Mouse (Mus musculus) limb, embryonic 14.5 days (tissue): ENCODE data around the gene Cox5a. TPM values are rescaled to one million over a fixed set of nuclear protein-coding genes. Genes with fewer than 3 reads are reported as not detected.

Source experiments
- ATAC-seq: fragments of 200-750 bp; cut with Nextera tagmentation; 2 replicates; pipeline ENCODE4 v1.8.0; 2017; ENCODE audit warnings: low read depth, moderate number of reproducible peaks, moderate TSS enrichment; ENCODE audit not compliant: low FRiP score
- DNase-seq: peaks from one replicate; pipeline ENCODE4 v3.0.0-alpha.2; 2015; ENCODE audit warnings: low spot score
- H3K27ac ChIP-seq: fragments of 300-500 bp; sonication (generic); replicated peaks from 2 replicates; pipeline ENCODE4 v1.5.1; 2014; ENCODE audit warnings: low read depth, mild to moderate bottlenecking, low read length, moderate library complexity, mixed read lengths
- H3K27me3 ChIP-seq: fragments of 300-500 bp; sonication (generic); 2 replicates; pipeline ENCODE4 v1.6.1; 2014; ENCODE audit warnings: low read length, mixed read lengths; ENCODE audit not compliant: control insufficient read depth, insufficient read depth
- H3K36me3 ChIP-seq: fragments of 300-500 bp; sonication (generic); 2 replicates; pipeline ENCODE4 v1.6.1; 2014; ENCODE audit warnings: mild to moderate bottlenecking, low read length, moderate library complexity, mixed read lengths; ENCODE audit not compliant: control insufficient read depth, insufficient read depth
- H3K4me1 ChIP-seq: fragments of 300-500 bp; sonication (generic); 2 replicates; pipeline ENCODE4 v1.6.1; 2014; ENCODE audit warnings: antibody characterized with exemption, low read length, mixed read lengths; ENCODE audit not compliant: control insufficient read depth, insufficient read depth
- H3K4me2 ChIP-seq: fragments of 300-500 bp; sonication (generic); replicated peaks from 2 replicates; pipeline ENCODE4 v1.6.1; 2014; ENCODE audit warnings: low read depth, mild to moderate bottlenecking, low read length, moderate library complexity; ENCODE audit not compliant: severe bottlenecking
- H3K4me3 ChIP-seq: fragments of 300-500 bp; sonication (generic); replicated peaks from 2 replicates; pipeline ENCODE4 v1.5.1; 2014; ENCODE audit warnings: low read length
- H3K9ac ChIP-seq: fragments of 300-500 bp; sonication (generic); 2 replicates; pipeline ENCODE4 v1.6.1; 2014; ENCODE audit warnings: mild to moderate bottlenecking, low read depth, low read length, moderate library complexity; ENCODE audit not compliant: severe bottlenecking
- H3K9me3 ChIP-seq: fragments of 300-500 bp; sonication (generic); 2 replicates; pipeline ENCODE4 v1.6.1; 2016; ENCODE audit warnings: low read length; ENCODE audit not compliant: control insufficient read depth
- POLR2A ChIP-seq: fragments of 200-500 bp; IDR thresholded peaks from 2 replicates; pipeline ENCODE4 v1.8.0; 2012; ENCODE audit warnings: inconsistent platforms, mild to moderate bottlenecking, moderate library complexity, borderline replicate concordance; ENCODE audit not compliant: insufficient read depth, insufficient read length; ENCODE audit errors: extremely low read depth
- WGBS: fragments of 180-500 bp; shearing (Covaris S2); extraction: QIAGEN DNeasy Blood & Tissue Kit; methylation state at CpG from one replicate; pipeline ENCODE4 v1.1.7; 2014; 5-methylcytosine and 5-hydroxymethylcytosine counted together
- polyA plus RNA-seq, 2 experiments: library from polyadenylated mRNA; depleted of rRNA in 1 of 2; stranded (reverse) in 1 of 2; unstranded in 1 of 2; fragments of >200 nt; fragmentation: Nextera tagmentation in 1 of 2; extraction: Ambion mirVana in 1 of 2; gene quantifications; 2 replicates each; pipeline versions ENCODE4 v1.2.1 to v1.2.3; 2012 to 2014

Cox5a gene
- polyA plus RNA-seq, 2 experiments = 168 to 466 TPM

- Histone ChIP-seq H3K36me3 (peaks cover 71% of the 10 kb centered on the region), H3K9ac (no peak overlapping the region), H3K4me1 (peaks cover 6% of the 10 kb centered on the region; the same call in 1 of the 2 replicates), H3K9me3 (no peaks in the 10 kb centered on the region), H3K27me3 (no peaks in the 10 kb centered on the region), H3K4me3 (no peak overlapping the region), H3K4me2 (no peak overlapping the region), H3K27ac (no peak overlapping the region)
- ATAC-seq = no peak
- no peak for DNase-seq
- TF ChIP-seq POLR2A = no peak
- WGBS = 93% methylated on average over 11 of the region's 11 CpGs
These were observed 26.8 kb downstream of the Cox5a start for GRCm38 (mm10) chr9:57547869-57548268.

- peaks cover 6% of the 10 kb centered on the region; the same call in 1 of the 2 replicates for H3K4me1 ChIP-seq
- H3K4me2 ChIP-seq = no peak overlapping the region
- no peak overlapping the region for H3K4me3 ChIP-seq
- DNase-seq = no peak
- no peaks in the 10 kb centered on the region for H3K27me3 ChIP-seq
- no peak overlapping the region for H3K27ac ChIP-seq
- no peak overlapping the region for H3K9ac ChIP-seq
- no peaks in the 10 kb centered on the region for H3K9me3 ChIP-seq
- no peak for ATAC-seq
- WGBS = 96% methylated on average over 4 of the region's 4 CpGs
- peaks cover 59% of the 10 kb centered on the region for H3K36me3 ChIP-seq
- TF ChIP-seq POLR2A = no peak
These were observed 28.1 kb downstream of the Cox5a start for GRCm38 (mm10) chr9:57549186-57549585.

GRCm38 (mm10) chr9:57550126-57550862 lies 29.2 kb downstream of the Cox5a start:
- no peak for TF ChIP-seq POLR2A

GRCm38 (mm10) chr9:57552139-57552887 lies 31.2 kb downstream of the Cox5a start, which contains the start of gene Mpi:
Mpi (minus strand) TSS chr9:57552763.
- Histone ChIP-seq H3K4me3 (peak within 1 kb of the TSS; percentile 61), H3K36me3 (peaks cover 29% of the 10 kb centered on the region), H3K27me3 (no peaks in the 10 kb centered on the region), H3K9me3 (no peaks in the 10 kb centered on the region), H3K27ac (0 out of 2 replicates have a peak within 1 kb of the TSS, but pooled peaks have one; percentile 10), H3K9ac (peak within 1 kb of the TSS; percentile 71), H3K4me1 (peaks cover 6% of the 10 kb centered on the region; the same call in 1 of the 2 replicates), H3K4me2 (peak within 1 kb of the TSS; percentile 75)
- WGBS = under 1% methylated on average over 28 of the region's 28 CpGs
- no peak for TF ChIP-seq POLR2A
- ATAC-seq (peak; percentile 74; the same call in 1 of the 2 replicates), DNase-seq (peak; percentile 71)

More at GRCm38 (mm10) chr9:57550126-57550862, 29.2 kb downstream of the Cox5a start:
- H3K9ac ChIP-seq = no peak overlapping the region
- WGBS = 87% methylated on average over 11 of the region's 11 CpGs
- H3K9me3 ChIP-seq = no peaks in the 10 kb centered on the region
- H3K27me3 ChIP-seq = no peaks in the 10 kb centered on the region
- H3K4me1 ChIP-seq = peaks cover 6% of the 10 kb centered on the region; the same call in 1 of the 2 replicates
- peaks cover 48% of the 10 kb centered on the region for H3K36me3 ChIP-seq
- ATAC-seq (no peak), DNase-seq (no peak)
- H3K4me2 ChIP-seq = no peak overlapping the region
- H3K4me3 ChIP-seq = no peak overlapping the region
- H3K27ac ChIP-seq = no peak overlapping the region

GRCm38 (mm10) chr9:57553119-57553518 lies 32.0 kb downstream of the Cox5a start:
- ATAC-seq (no peak), DNase-seq (no peak)
- no peak overlapping the region for H3K4me2 ChIP-seq
- no peak for TF ChIP-seq POLR2A
- 75% methylated on average over 11 of the region's 11 CpGs for WGBS
- no peaks in the 10 kb centered on the region for H3K9me3 ChIP-seq
- H3K36me3 ChIP-seq = peaks cover 21% of the 10 kb centered on the region
- H3K4me3 ChIP-seq = no peak overlapping the region
- H3K27me3 ChIP-seq = no peaks in the 10 kb centered on the region
- H3K27ac ChIP-seq = no peak overlapping the region
- H3K4me1 ChIP-seq = peaks cover 6% of the 10 kb centered on the region; the same call in 1 of the 2 replicates
- no peak overlapping the region for H3K9ac ChIP-seq
